Mouse (Mus musculus) CH12.LX (cell line): ENCODE results near the gene Zdhhc4. TPM values are rescaled to one million over a fixed set of nuclear protein-coding genes. Genes with fewer than 3 reads are reported as not detected.

Experiments used
- DNase-seq: peaks from one replicate; pipeline ENCODE4 v3.0.0-alpha.2; 2013; ENCODE audit errors: extremely low read depth
- H3K27ac ChIP-seq: 2 replicates; pipeline ENCODE4 v1.5.1; 2012; ENCODE audit warnings: low read depth, mild to moderate bottlenecking, control low read depth, moderate library complexity; ENCODE audit not compliant: insufficient read depth
- H3K27me3 ChIP-seq: replicated peaks from 2 replicates; pipeline ENCODE3; 2012; ENCODE audit warnings: inconsistent platforms
- H3K36me3 ChIP-seq, 2 experiments: replicated peaks in 1 of 2; 2 replicates each; pipeline versions ENCODE3 to v1.6.1; 2012; ENCODE audit warnings: inconsistent platforms in 1 of 2, low read length in 1 of 2, mild to moderate bottlenecking in 1 of 2, mixed read lengths in 1 of 2, moderate library complexity in 1 of 2; ENCODE audit not compliant: control insufficient read depth in 1 of 2, insufficient read depth in 1 of 2
- H3K4me1 ChIP-seq, 2 experiments: 2 replicates each; pipeline ENCODE4 v1.6.1; 2012; ENCODE audit warnings: inconsistent platforms in 1 of 2, moderate library complexity in 1 of 2; ENCODE audit not compliant: insufficient read depth in 2 of 2, control insufficient read depth in 1 of 2
- H3K4me2 ChIP-seq: 2 replicates; pipeline ENCODE4 v1.6.1; 2012; ENCODE audit warnings: low read depth, mild to moderate bottlenecking, control low read depth; ENCODE audit not compliant: poor library complexity, insufficient read depth, severe bottlenecking
- H3K4me3 ChIP-seq, 3 experiments: fragments of 150-350 bp in 1 of 3; sonication (generic) in 1 of 3; replicated peaks in 1 of 3; 2 replicates each; pipeline versions ENCODE3 to v1.5.1; 2011 to 2012; ENCODE audit warnings: low read depth in 2 of 3, low read length in 2 of 3, mild to moderate bottlenecking in 2 of 3, moderate library complexity in 2 of 3, control low read depth in 1 of 3, improper control_type of control experiment in 1 of 3, inconsistent platforms in 1 of 3, mixed read lengths in 1 of 3; ENCODE audit not compliant: poor library complexity in 1 of 3
- H3K79me2 ChIP-seq: replicated peaks from 2 replicates; pipeline ENCODE4 v1.6.1; 2012; ENCODE audit warnings: mild to moderate bottlenecking, moderate library complexity; ENCODE audit not compliant: control insufficient read depth, poor library complexity, insufficient read depth, severe bottlenecking; ENCODE audit errors: extremely low read depth
- H3K9ac ChIP-seq: 2 replicates; pipeline ENCODE4 v1.6.1; 2012; ENCODE audit warnings: low read depth, mild to moderate bottlenecking, control low read depth, moderate library complexity; ENCODE audit not compliant: insufficient read depth
- H3K9me3 ChIP-seq: replicated peaks from 2 replicates; pipeline ENCODE3; 2012; ENCODE audit warnings: low read length, inconsistent platforms, mixed read lengths
- CTCF ChIP-seq, 2 experiments: IDR thresholded peaks in 1 of 2; conservative IDR thresholded peaks in 1 of 2; 2 replicates each; pipeline ENCODE4 v1.5.1; 2011 to 2012; ENCODE audit warnings: low read depth in 2 of 2, low read length in 2 of 2, improper control_type of control experiment in 1 of 2, inconsistent platforms in 1 of 2, mild to moderate bottlenecking in 1 of 2, moderate library complexity in 1 of 2
- E2F4 ChIP-seq: IDR thresholded peaks from 2 replicates; pipeline ENCODE4 v1.6.1; 2011; ENCODE audit warnings: low read depth, low read length, improper control_type of control experiment; ENCODE audit not compliant: insufficient replicate concordance
- ELF1 ChIP-seq: IDR thresholded peaks from 2 replicates; pipeline ENCODE4 v1.6.1; 2014; ENCODE audit warnings: low read depth, mild to moderate bottlenecking, inconsistent platforms, low read length, improper control_type of control experiment
- HCFC1 ChIP-seq: IDR thresholded peaks from 2 replicates; pipeline ENCODE4 v1.6.1; 2012; ENCODE audit warnings: low read depth, mild to moderate bottlenecking, inconsistent platforms, low read length, improper control_type of control experiment
- IRF4 ChIP-seq: IDR thresholded peaks from 2 replicates; pipeline ENCODE4 v1.6.1; 2014; ENCODE audit warnings: low read depth, mild to moderate bottlenecking, inconsistent platforms, low read length, improper control_type of control experiment
- JUND ChIP-seq: conservative IDR thresholded peaks from 2 replicates; pipeline ENCODE4 v1.6.1; 2011; ENCODE audit warnings: low read depth, low read length, improper control_type of control experiment
- KAT2A ChIP-seq: IDR thresholded peaks from 2 replicates; pipeline ENCODE4 v1.6.1; 2012; ENCODE audit warnings: low read length, improper control_type of control experiment, inconsistent platforms; ENCODE audit not compliant: insufficient replicate concordance
- MAX ChIP-seq: IDR thresholded peaks from 2 replicates; pipeline ENCODE4 v1.6.1; 2011; ENCODE audit warnings: low read length, improper control_type of control experiment
- MXI1 ChIP-seq: IDR thresholded peaks from 2 replicates; pipeline ENCODE4 v1.6.1; 2011; ENCODE audit warnings: mild to moderate bottlenecking, low read depth, low read length, improper control_type of control experiment
- MYC ChIP-seq: IDR thresholded peaks from 2 replicates; pipeline ENCODE4 v1.6.1; 2011; ENCODE audit warnings: low read depth, mild to moderate bottlenecking, improper control_type of control experiment, low read length
- POLR2A ChIP-seq: IDR thresholded peaks from 2 replicates; pipeline ENCODE4 v1.6.1; 2011; ENCODE audit warnings: low read depth, mild to moderate bottlenecking, improper control_type of control experiment, low read length
- POLR2AphosphoS2 ChIP-seq: IDR thresholded peaks from 2 replicates; pipeline ENCODE4 v1.6.1; 2011; ENCODE audit warnings: low read depth, low read length, improper control_type of control experiment
- TBP ChIP-seq: conservative IDR thresholded peaks from 2 replicates; pipeline ENCODE4 v1.6.1; 2011; ENCODE audit warnings: low read depth, low read length, improper control_type of control experiment
- UBTF ChIP-seq: IDR thresholded peaks from 2 replicates; pipeline ENCODE4 v1.6.1; 2012; ENCODE audit warnings: low read depth, mild to moderate bottlenecking, inconsistent platforms, low read length, improper control_type of control experiment, moderate library complexity
- USF1 ChIP-seq: IDR thresholded peaks from 2 replicates; pipeline ENCODE4 v1.6.1; 2014; ENCODE audit warnings: low read depth, mild to moderate bottlenecking, inconsistent platforms, low read length, improper control_type of control experiment
- ZC3H11A ChIP-seq: IDR thresholded peaks from 2 replicates; pipeline ENCODE4 v1.6.1; 2012; ENCODE audit warnings: low read depth, mild to moderate bottlenecking, inconsistent platforms, low read length, improper control_type of control experiment
- ZKSCAN1 ChIP-seq: IDR thresholded peaks from 2 replicates; pipeline ENCODE4 v1.6.1; 2012; ENCODE audit warnings: low read depth, inconsistent platforms, low read length, improper control_type of control experiment, borderline replicate concordance
- ZMIZ1 ChIP-seq: IDR thresholded peaks from 2 replicates; pipeline ENCODE4 v1.6.1; 2012; ENCODE audit warnings: low read depth, mild to moderate bottlenecking, inconsistent platforms, low read length, improper control_type of control experiment
- ZNF384 ChIP-seq: IDR thresholded peaks from 2 replicates; pipeline ENCODE4 v1.6.1; 2012; ENCODE audit warnings: low read depth, low read length, improper control_type of control experiment, inconsistent platforms
- dilution Hi-C: fragments of 300-500 bp; cut with MboI; formaldehyde crosslinking; loops from 2 replicates; pipeline ENCODE4 v1.14.3; 2020; ENCODE audit warnings: low sequenced_read_pairs; ENCODE audit not compliant: extremely low pct_unique_long_range_greater_than_20kb, extremely low pct_ligation_motif_present
- in situ Hi-C: fragments of 300-500 bp; cut with MboI; formaldehyde crosslinking; loops from 3 replicates; pipeline ENCODE4 v1.14.3; 2019; ENCODE audit warnings: low sequenced_read_pairs, low pct_ligation_motif_present, low pct_unique_long_range_greater_than_20kb, mixed read lengths
- polyA plus RNA-seq: library from polyadenylated mRNA; unstranded; fragments of >175 nt; gene quantifications from 2 replicates; pipeline ENCODE4 v1.2.1, GENCODE M21; 2012; ENCODE audit warnings: low read depth; ENCODE audit not compliant: insufficient read length
- total RNA-seq, 2 experiments: library from RNA; depleted of rRNA; stranded (reverse); fragments of 300-350 nt in 1 of 2; fragments of >200 nt in 1 of 2; gene quantifications; 2 replicates each; pipeline ENCODE4 v1.2.3; 2012 to 2014

Gene Zdhhc4
- total and polyA plus RNA-seq, 3 experiments = 16.3 to 51.5 (median 19.9) TPM

GRCm38 (mm10) chr5:143346367-143346766, 17.3 kb upstream of the Zdhhc4 start:
- no peaks in the 10 kb centered on the region for H3K79me2 ChIP-seq
- H3K27me3 ChIP-seq = peaks cover 22% of the 10 kb centered on the region
- H3K9ac ChIP-seq = no peak overlapping the region
- TF ChIP-seq ZC3H11A (no peak), MAX (no peak), ZNF384 (no peak), TBP (no peak), JUND (no peak), MXI1 (no peak), POLR2A (no peak), ZMIZ1 (no peak), E2F4 (no peak), ZKSCAN1 (no peak), UBTF (no peak), HCFC1 (no peak), KAT2A (no peak)
- H3K4me1 ChIP-seq = no peaks in the 10 kb centered on the region
- H3K4me3 ChIP-seq = no peak overlapping the region
- no peak for DNase-seq
- no peaks in the 10 kb centered on the region for H3K36me3 ChIP-seq
- no peak overlapping the region for H3K27ac ChIP-seq
- in situ Hi-C loops (no loop called here), dilution Hi-C loops (no loop called here)
- peaks cover 14% of the 10 kb centered on the region for H3K9me3 ChIP-seq
- no peak overlapping the region for H3K4me2 ChIP-seq

GRCm38 (mm10) chr5:143339603-143340002, 10.5 kb upstream of the Zdhhc4 start:
- no peaks in the 10 kb centered on the region for H3K36me3 ChIP-seq
- H3K4me2 ChIP-seq = no peak overlapping the region
- dilution Hi-C loops = no loop called here
- no peak overlapping the region for H3K4me3 ChIP-seq
- DNase-seq = no peak
- TF ChIP-seq ELF1 (no peak), POLR2AphosphoS2 (no peak), USF1 (no peak), MYC (no peak), KAT2A (no peak), CTCF (conservative IDR thresholded peaks at IDR 0.05 in 1 of 2, IDR thresholded peaks at IDR 0.05 in 1 of 2; ENCODE audit: low read depth in 2 of 2, low read length in 2 of 2) (no peak), IRF4 (no peak), E2F4 (no peak)
- H3K27me3 ChIP-seq = peaks cover 8% of the 10 kb centered on the region
- no peaks in the 10 kb centered on the region for H3K4me1 ChIP-seq
- no peak overlapping the region for H3K27ac ChIP-seq
- H3K9me3 ChIP-seq = peaks cover under 1% of the 10 kb centered on the region
- in situ Hi-C loops = loop anchor here (10.0 kb wide), 1 partner anchor 75 kb away; no protein-coding TSS in a partner anchor
- H3K9ac ChIP-seq = no peak overlapping the region
- no peaks in the 10 kb centered on the region for H3K79me2 ChIP-seq
